Mouse (Mus musculus): ENCODE measurements around the gene Serinc5. TPM values are rescaled to one million over a fixed set of nuclear protein-coding genes. Genes with fewer than 3 reads are reported as not detected.
A peak's percentile ranks its signal among the peaks of the same experiment; 100 is the strongest.
"Not testable (repeated sequence)": the region's sequence is repeated elsewhere in the genome, so short reads cannot be mapped to it uniquely, and the experiment has no call there.

The Serinc5 gene
- polyA plus RNA-seq (2017; shearing (Covaris generic)) = 10 to 100 TPM in 1 of 3 experiments, 1 to 10 TPM in 2; 8.9 to 10.1 (median 9.7) TPM

GRCm38 (mm10) chr13:92610311-92611221, at the start of gene Serinc5:
Serinc5 (plus strand) TSS chr13:92611091.
- peak; percentile 91 for ATAC-seq

DNA sequence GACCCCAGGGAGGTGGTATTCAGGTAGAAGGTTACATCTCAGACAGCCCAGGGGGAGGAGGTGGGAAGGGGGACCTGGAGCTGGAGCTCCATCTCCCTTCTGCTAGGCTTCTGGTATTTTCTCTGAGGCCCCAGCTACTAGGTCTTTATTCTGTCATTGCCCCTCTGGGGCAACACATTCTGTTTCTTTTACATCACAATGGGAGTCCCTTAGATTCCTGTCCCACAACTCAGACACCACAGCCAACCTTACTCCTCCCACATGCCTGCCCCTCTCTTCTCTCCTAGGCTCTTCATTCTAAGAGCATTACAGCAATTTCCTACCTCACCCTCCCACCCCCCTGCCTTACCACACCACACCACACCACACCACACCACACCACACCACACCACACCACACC, 34.8 kb upstream of the Serinc5 start, which contains the start of gene Spz1:
TSS of gene Spz1 (minus strand) at position 101 of the 400 bp plus-strand sequence.
- ATAC-seq = no peak

DNA sequence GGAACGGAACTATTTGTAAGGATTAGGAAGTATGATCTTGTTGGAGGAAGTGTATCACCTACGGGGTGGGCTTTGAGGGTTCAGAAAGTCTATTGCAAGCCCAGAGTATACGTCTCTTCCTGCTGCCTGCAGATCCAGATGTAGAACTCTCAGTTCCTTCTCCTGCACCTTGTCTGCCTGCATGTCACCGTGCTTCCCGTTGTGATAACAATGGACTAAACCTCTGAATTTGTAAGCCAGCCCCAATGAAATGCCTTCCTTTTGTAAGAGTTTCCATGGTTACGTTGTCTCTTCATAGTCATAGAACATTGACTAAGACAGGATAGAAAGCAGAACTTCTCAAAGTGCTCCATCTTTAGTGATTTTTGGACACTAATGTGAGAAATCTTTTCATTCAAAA, 34.2 kb upstream of the Serinc5 start:
- ATAC-seq = no peak

DNA sequence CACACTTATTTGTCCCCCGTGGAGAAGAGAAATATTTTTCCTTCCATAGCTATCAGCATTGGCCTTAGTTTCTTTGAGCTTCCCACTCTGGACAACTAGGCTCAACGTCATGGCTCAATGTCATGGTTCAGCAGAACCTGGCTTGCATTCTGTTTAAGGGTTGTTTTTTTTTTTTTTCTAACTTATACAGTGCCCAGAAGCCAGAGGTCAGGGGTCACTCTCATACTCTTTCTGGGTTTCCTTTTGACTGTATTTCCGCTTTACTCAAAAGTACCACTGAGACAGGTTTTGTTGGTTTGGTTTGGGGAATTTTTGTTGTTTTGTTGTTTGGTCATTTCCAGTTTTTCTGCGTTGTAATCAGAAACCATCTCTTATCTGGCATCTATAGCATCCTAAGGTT, 32.7 kb upstream of the Serinc5 start:
- ATAC-seq = no peak

GRCm38 (mm10) chr13:92580220-92581043, 30.5 kb upstream of the Serinc5 start:
- ATAC-seq = peak; percentile 80

DNA sequence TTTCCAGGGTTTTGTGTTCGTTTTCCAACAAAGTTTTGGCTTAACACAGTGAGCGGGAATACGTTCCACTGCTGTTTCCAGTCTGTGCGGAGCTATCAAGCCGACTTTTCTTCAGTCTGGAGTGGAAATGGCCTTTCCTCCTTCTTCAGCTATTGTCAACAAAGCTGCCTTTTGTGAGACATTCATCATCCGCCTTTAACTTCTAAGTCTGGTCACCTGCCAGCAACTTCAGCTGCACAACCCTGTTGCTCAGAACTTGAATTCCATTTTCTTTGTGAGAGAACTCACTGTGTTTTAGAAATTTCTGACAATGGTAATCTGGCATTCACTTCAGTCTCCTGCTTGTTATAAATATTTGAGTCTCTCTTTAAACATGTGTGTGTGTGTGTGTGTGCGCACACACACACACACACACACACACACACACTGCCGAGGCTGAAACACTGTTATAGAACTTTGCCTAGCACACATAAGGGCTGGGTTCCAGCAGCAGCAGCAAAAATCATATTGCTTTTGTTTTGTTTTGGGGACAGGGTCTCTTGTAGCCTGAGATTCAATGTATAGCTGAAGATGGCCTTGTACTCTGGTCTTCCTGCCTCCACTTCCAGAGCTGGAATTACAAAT, 26.7 kb upstream of the Serinc5 start:
- ATAC-seq = no peak

- no peak for ATAC-seq
These were observed 22.2 kb upstream of the Serinc5 start for GRCm38 (mm10) chr13:92588704-92589103.

GRCm38 (mm10) chr13:92589255-92589654, 21.6 kb upstream of the Serinc5 start:
- no peak for ATAC-seq

GRCm38 (mm10) chr13:92591225-92591624, 19.7 kb upstream of the Serinc5 start:
- ATAC-seq = no peak

GRCm38 (mm10) chr13:92592268-92592785, 18.6 kb upstream of the Serinc5 start:
- no peak for ATAC-seq

GRCm38 (mm10) chr13:92592786-92593635, 17.9 kb upstream of the Serinc5 start:
- ATAC-seq = no peak

DNA sequence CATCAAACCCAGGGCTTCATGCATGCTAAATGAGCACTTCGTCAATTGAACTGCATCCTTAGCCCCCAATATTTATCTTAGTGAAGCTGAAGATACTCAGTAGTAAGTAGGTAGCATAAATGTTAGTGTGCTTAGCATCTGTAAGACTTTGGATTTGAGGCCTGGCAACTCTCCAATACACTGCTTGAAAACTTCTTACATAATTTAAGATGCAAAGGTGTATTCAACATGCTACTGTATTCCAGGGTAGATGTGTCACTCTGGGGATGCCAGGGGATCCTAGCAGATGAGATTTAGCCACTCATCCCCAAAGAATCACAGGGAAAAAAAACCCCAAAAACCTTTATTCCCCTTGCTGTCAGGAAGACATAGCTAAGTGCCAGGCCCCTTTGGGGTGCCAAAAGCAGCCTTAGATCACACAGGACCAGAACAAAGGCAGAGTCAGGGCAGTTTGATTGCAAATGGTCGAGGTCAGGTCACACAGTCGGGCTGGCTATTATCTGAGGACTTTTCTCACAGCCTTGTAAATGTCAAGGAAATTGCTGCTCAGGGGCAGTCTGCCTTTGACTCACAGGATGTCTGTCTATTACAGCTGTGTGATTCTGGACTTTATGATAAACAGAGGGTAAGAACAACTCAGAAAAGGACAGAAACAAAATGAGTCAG, 17.0 kb upstream of the Serinc5 start:
- no peak for ATAC-seq

GRCm38 (mm10) chr13:92594481-92594880, 16.4 kb upstream of the Serinc5 start:
- no peak for ATAC-seq

GRCm38 (mm10) chr13:92594907-92595306, 16.0 kb upstream of the Serinc5 start:
- ATAC-seq = no peak

GRCm38 (mm10) chr13:92595424-92595823, 15.5 kb upstream of the Serinc5 start:
- ATAC-seq = no peak

DNA sequence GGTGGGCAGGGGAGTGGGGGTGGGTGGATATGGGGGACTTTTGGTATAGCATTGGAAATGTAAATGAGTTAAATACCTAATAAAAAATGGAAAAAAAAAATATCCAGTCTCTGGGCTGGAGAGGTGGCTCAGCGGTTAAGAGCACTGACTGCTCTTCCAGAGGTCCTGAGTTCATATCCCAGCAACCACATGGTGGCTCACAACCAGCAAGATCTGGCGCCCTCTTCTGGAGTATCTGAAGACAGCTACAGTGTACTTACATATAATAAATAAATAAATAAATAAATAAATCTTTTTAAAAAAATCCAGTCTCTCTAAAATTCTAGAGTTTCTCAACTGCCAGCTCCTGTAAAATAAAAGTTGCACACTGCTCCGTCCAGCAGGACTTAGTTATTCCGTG, 5.6 kb upstream of the Serinc5 start:
- ATAC-seq = not testable (repeated sequence)

- peak; percentile 18 for ATAC-seq
These were observed 1.2 kb upstream of the Serinc5 start for GRCm38 (mm10) chr13:92609486-92610310.

DNA sequence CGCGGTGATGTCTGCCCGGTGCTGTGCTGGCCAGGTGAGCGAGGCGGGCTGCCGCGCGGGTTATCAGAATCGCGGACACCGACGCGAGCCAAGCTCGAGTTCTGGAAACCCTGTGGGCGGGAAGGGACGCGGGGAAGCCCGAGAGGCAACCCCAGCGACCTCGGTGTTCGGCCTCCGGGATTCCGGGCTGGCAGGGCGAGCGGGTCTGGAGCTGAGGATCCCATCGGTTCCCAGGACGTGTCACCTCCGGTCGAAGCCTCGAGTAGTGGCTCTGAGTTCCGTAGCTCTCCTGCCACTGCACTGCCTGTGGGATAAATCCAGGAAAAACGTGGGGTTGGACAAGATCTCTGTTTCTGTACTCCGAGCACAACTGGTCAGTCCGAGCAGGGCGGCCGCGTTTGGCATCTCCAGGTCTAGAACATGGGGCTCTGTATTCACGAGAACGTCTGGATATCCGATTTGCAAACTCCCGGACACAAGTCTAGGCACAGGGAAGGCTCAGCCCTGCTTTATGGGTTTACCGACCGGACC, 428 bp downstream of the Serinc5 start:
- peak; percentile 13 for ATAC-seq

GRCm38 (mm10) chr13:92611917-92612316, 1.0 kb downstream of the Serinc5 start:
- no peak for ATAC-seq

- no peak for ATAC-seq
These were observed 2.2 kb downstream of the Serinc5 start for GRCm38 (mm10) chr13:92613094-92613493.

Data from inflammation-experienced regulatory T-cells, adult 6 months (primary cell).